Mouse (Mus musculus) spleen, postnatal 14 days (tissue): ENCODE results near the gene Stx16.

Experiments
- DNase-seq, 2 experiments: peaks; one replicate each; pipeline ENCODE4 v3.0.0; 2021 to 2022; ENCODE audit warnings: low spot score in 2 of 2

Gene Stx16

GRCm38 (mm10) chr2:174126522-174127375, 50.6 kb downstream of the Stx16 start:
- DNase-seq: no peak

GRCm38 (mm10) chr2:174127376-174127713, 51.2 kb downstream of the Stx16 start:
- no peak for DNase-seq

GRCm38 (mm10) chr2:174128926-174129325, 52.8 kb downstream of the Stx16 start:
- DNase-seq: no peak

GRCm38 (mm10) chr2:174130468-174131097, 54.5 kb downstream of the Stx16 start:
- DNase-seq: no peak

GRCm38 (mm10) chr2:174132413-174132969, 56.4 kb downstream of the Stx16 start:
- DNase-seq: no peak
